Mouse (Mus musculus) midbrain, embryonic 14.5 days (tissue): ENCODE measurements around the gene Tex14. TPM values are rescaled to one million over a fixed set of nuclear protein-coding genes. Genes with fewer than 3 reads are reported as not detected.
A peak's percentile ranks its signal among the peaks of the same experiment; 100 is the strongest.
"Not testable (repeated sequence)": the region's sequence is repeated elsewhere in the genome, so short reads cannot be mapped to it uniquely, and the experiment has no call there.

ENCODE experiments used
- ATAC-seq: fragments of 200-750 bp; cut with Nextera tagmentation; 2 replicates; pipeline ENCODE4 v1.8.0; 2017; ENCODE audit warnings: moderate number of reproducible peaks, moderate library complexity; ENCODE audit not compliant: low FRiP score, low TSS enrichment
- DNase-seq: peaks from one replicate; pipeline ENCODE4 v3.0.0-alpha.2; 2015
- H3K27ac ChIP-seq: fragments of 300-500 bp; sonication (generic); replicated peaks from 2 replicates; pipeline ENCODE4 v1.5.1; 2014; ENCODE audit warnings: mild to moderate bottlenecking, low read depth, low read length, moderate library complexity
- H3K27me3 ChIP-seq: fragments of 300-500 bp; sonication (generic); 2 replicates; pipeline ENCODE4 v1.6.1; 2014; ENCODE audit warnings: low read length, control low read depth, mixed read lengths; ENCODE audit not compliant: control insufficient read depth, insufficient read depth
- H3K36me3 ChIP-seq: fragments of 300-500 bp; sonication (generic); 2 replicates; pipeline ENCODE4 v1.6.1; 2014; ENCODE audit warnings: low read length, control low read depth; ENCODE audit not compliant: control insufficient read depth, insufficient read depth
- H3K4me1 ChIP-seq: fragments of 300-500 bp; sonication (generic); 2 replicates; pipeline ENCODE4 v1.6.1; 2014; ENCODE audit warnings: mild to moderate bottlenecking, antibody characterized with exemption, low read length, control low read depth; ENCODE audit not compliant: control insufficient read depth, insufficient read depth
- H3K4me2 ChIP-seq: fragments of 300-500 bp; sonication (generic); 2 replicates; pipeline ENCODE4 v1.6.1; 2014; ENCODE audit warnings: mild to moderate bottlenecking, low read length, moderate library complexity
- H3K4me3 ChIP-seq: fragments of 300-500 bp; sonication (generic); replicated peaks from 2 replicates; pipeline ENCODE4 v1.5.1; 2014; ENCODE audit warnings: low read depth, low read length
- H3K9ac ChIP-seq: fragments of 300-500 bp; sonication (generic); replicated peaks from 2 replicates; pipeline ENCODE4 v1.6.1; 2014; ENCODE audit warnings: mild to moderate bottlenecking, low read length, moderate library complexity
- H3K9me3 ChIP-seq: fragments of 300-500 bp; sonication (generic); 2 replicates; pipeline ENCODE4 v1.6.1; 2016; ENCODE audit warnings: low read length, control low read depth, mixed read lengths; ENCODE audit not compliant: control insufficient read depth
- WGBS: fragments of 180-500 bp; shearing (Covaris S2); extraction: QIAGEN DNeasy Blood & Tissue Kit; methylation state at CpG from one replicate; pipeline ENCODE4 v1.1.7; 2014; 5-methylcytosine and 5-hydroxymethylcytosine counted together
- polyA plus RNA-seq: library from polyadenylated mRNA; unstranded; fragments of >200 nt; fragmentation: Nextera tagmentation; extraction: Ambion mirVana; gene quantifications from 2 replicates; pipeline ENCODE4 v1.2.1, GENCODE M21; 2014

Tex14 gene
- polyA plus RNA-seq, 1 experiment from 2014 or later, result 0.86 TPM

DNA sequence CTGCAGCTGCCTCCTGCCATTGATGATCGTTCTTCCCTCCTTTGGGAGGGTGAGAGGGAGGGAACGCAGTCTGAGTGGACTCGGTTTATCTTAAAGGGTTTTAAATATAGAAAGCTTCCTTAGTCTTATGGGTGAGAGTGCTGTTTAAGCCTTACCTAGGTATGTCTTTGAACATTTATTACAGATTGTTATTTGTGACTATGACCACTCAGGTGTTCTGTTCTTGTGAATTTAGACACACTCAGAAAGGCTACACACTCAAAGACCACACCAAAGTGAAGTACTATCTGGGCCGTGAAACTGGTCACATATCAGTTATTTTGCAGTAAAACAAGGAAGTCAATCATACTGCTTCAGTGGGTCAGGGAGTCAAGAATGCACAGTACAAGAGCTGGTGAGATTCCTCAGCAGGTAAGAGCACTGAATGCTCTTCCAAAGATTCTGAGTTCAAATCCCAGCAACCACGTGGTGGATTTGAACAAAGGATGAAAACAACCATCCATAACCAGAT is 38.6 kb downstream of the Tex14 start:
- 0 out of 2 replicates have a peak, but pooled peaks cover 4% of the 10 kb centered on the region for H3K4me1 ChIP-seq
- H3K27me3 ChIP-seq, result no peaks in the 10 kb centered on the region
- no peak overlapping the region for H3K4me2 ChIP-seq
- H3K4me3 ChIP-seq, result no peak overlapping the region
- peak overlapping the region; percentile 84 for H3K27ac ChIP-seq
- DNase-seq (peak; percentile 84), ATAC-seq (no peak)
- no peaks in the 10 kb centered on the region for H3K9me3 ChIP-seq
- no peak overlapping the region for H3K9ac ChIP-seq
- no peaks in the 10 kb centered on the region for H3K36me3 ChIP-seq
- 2% methylated on average over 5 of the region's 5 CpGs for WGBS

- H3K9me3 ChIP-seq, H3K4me1 ChIP-seq, ATAC-seq, H3K27me3 ChIP-seq, DNase-seq, H3K4me3 ChIP-seq, H3K36me3 ChIP-seq, H3K4me2 ChIP-seq, H3K9ac ChIP-seq, H3K27ac ChIP-seq: not testable (repeated sequence)
- WGBS, result 68% methylated on average over 10 of the region's 10 CpGs
These were observed 39.2 kb downstream of the Tex14 start for GRCm38 (mm10) chr11:87444056-87444455.

GRCm38 (mm10) chr11:87444735-87445428 is 40.0 kb downstream of the Tex14 start:
- WGBS, result 9% methylated on average over 16 of the region's 16 CpGs
- Histone ChIP-seq H3K9me3 (no peaks in the 10 kb centered on the region), H3K4me1 (0 out of 2 replicates have a peak, but pooled peaks cover 4% of the 10 kb centered on the region), H3K4me2 (no peak overlapping the region), H3K9ac (no peak overlapping the region), H3K27me3 (no peaks in the 10 kb centered on the region), H3K36me3 (no peaks in the 10 kb centered on the region), H3K27ac (no peak overlapping the region), H3K4me3 (no peak overlapping the region)
- no peak for ATAC-seq
- no peak for DNase-seq

DNA sequence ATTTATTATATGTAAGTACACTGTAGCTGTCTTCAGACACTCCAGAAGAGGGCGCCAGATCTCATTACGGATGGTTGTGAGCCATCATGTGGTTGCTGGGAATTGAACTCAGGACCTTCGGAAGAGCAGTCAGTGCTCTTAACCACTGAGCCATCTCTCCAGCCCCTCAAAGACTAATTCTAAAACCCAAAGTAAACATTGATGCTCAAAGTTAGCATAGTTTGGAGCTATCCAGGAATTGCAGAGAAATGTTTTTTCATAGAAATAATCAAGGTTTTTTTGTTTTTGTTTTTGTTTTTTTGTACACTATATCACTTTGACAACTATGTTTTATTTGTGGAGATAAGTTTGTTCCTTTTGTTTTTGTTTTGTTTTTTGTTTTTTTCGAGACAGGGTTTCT is 40.7 kb downstream of the Tex14 start:
- H3K4me1 ChIP-seq, DNase-seq, H3K4me3 ChIP-seq, H3K9ac ChIP-seq, H3K4me2 ChIP-seq, H3K27me3 ChIP-seq, ATAC-seq, H3K36me3 ChIP-seq, H3K27ac ChIP-seq, H3K9me3 ChIP-seq: not testable (repeated sequence)
- 79% methylated on average over 2 of the region's 4 CpGs for WGBS

DNA sequence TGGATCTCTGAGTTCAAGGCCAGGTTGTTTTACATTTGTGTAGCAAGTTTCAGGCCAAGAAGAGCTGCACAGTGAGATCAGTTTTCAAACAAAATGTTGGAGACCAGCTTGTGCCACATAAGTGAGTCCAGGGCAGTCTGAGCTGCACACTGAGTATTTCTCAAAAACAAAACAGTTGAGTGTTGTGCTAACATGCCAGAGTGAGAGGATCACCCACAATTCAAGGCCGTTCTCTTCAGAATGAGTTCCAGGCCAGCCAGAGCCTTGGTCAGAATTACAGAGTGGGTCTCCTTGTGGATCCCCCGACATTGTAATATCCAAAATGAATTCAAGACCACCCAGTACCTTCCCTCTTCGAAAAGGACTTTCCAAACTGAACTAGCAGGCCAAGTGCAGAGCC is 41.3 kb downstream of the Tex14 start:
- ATAC-seq (no peak), DNase-seq (no peak)
- WGBS, result 82% methylated on average over 3 of the region's 3 CpGs
- Histone ChIP-seq H3K9ac (no peak overlapping the region), H3K36me3 (no peaks in the 10 kb centered on the region), H3K4me3 (no peak overlapping the region), H3K27me3 (no peaks in the 10 kb centered on the region), H3K27ac (no peak overlapping the region), H3K4me2 (no peak overlapping the region), H3K4me1 (0 out of 2 replicates have a peak, but pooled peaks cover 4% of the 10 kb centered on the region), H3K9me3 (no peaks in the 10 kb centered on the region)

GRCm38 (mm10) chr11:87447429-87447828 is 42.6 kb downstream of the Tex14 start:
- no peak overlapping the region for H3K9ac ChIP-seq
- no peak overlapping the region; the same call in 1 of the 2 replicates for H3K4me2 ChIP-seq
- no peak overlapping the region for H3K4me3 ChIP-seq
- no peaks in the 10 kb centered on the region for H3K27me3 ChIP-seq
- DNase-seq, result no peak
- H3K36me3 ChIP-seq, result no peaks in the 10 kb centered on the region
- no peak overlapping the region for H3K27ac ChIP-seq
- H3K9me3 ChIP-seq, result no peaks in the 10 kb centered on the region
- ATAC-seq, result no peak
- 0 out of 2 replicates have a peak, but pooled peaks cover 1% of the 10 kb centered on the region for H3K4me1 ChIP-seq

DNA sequence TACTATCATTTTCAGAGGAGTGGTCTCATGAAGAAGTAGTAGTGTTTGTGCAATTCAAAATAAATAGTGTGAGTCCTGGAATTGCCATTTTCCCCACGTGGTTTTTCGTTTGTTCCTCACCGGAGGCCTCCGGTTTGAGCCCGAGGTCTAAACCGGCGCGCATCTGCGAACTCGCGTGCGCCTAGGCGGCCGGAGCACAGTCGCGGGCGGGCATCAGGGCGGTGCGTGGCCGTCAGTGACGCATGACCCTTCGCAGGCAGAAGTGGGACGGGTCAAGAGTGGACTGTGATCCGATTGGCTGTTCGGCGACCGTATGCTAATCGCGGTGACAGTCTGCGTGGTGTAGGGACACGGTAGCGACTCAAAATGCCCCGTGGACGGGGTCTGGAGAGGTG is 43.2 kb downstream of the Tex14 start:
- Histone ChIP-seq H3K4me2 (peak overlapping the region; percentile 55), H3K4me3 (peak overlapping the region; percentile 29), H3K9ac (peak overlapping the region; percentile 36; the same call in 1 of the 2 replicates), H3K27ac (peak overlapping the region; percentile 76)
- not testable (repeated sequence) for H3K9me3 ChIP-seq, H3K27me3 ChIP-seq, H3K4me1 ChIP-seq, H3K36me3 ChIP-seq
- ATAC-seq, result peak; percentile 96
- under 1% methylated on average over 30 of the region's 34 CpGs for WGBS
- peak; percentile 79 for DNase-seq

DNA sequence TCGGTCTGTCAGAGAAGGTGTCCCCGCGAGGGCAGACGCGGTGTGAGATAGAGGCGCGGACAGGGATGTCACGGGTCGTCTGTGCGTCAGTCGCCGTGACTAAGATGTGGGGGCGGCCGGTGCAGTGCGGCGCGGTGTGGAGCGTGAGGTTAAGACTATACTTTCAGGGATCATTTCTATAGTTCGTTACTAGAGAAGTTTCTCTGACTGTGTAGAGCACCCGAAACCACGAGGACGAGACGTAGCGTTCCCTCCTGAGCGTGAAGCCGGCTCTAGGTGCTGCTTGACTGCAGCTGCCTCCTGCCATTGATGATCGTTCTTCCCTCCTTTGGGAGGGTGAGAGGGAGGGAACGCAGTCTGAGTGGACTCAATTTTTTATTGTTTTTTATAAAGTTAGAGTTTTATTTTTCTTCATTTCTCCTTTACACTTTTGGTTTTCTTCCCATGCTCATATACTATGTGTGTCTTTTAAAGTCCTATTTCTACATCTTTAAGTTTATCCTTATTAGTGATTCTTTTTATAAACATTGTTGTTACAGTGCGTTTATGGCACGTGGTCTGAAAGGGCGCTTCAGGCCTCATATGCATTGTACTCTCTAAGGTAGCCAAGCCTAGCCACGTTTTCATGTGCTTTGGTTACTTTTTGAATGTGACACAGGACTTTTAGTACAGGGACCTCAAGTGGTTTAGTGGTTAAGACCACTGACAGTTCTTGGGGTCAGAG is 43.8 kb downstream of the Tex14 start:
- not testable (repeated sequence) for H3K27me3 ChIP-seq, H3K9ac ChIP-seq, H3K4me1 ChIP-seq, H3K9me3 ChIP-seq, H3K4me2 ChIP-seq, H3K36me3 ChIP-seq, H3K4me3 ChIP-seq
- peak overlapping the region; percentile 76; the same call in 1 of the 2 replicates for H3K27ac ChIP-seq
- DNase-seq (peak; percentile 76), ATAC-seq (peak; percentile 96)
- under 1% methylated on average over 6 of the region's 32 CpGs for WGBS
